Mouse (Mus musculus) cerebellum, adult 9-11 months (tissue): ENCODE data around the gene Gm10184.
"Not testable (repeated sequence)": the region's sequence is repeated elsewhere in the genome, so short reads cannot be mapped to it uniquely, and the experiment has no call there.

ENCODE experiments used
- DNase-seq: peaks from one replicate; pipeline ENCODE4 v3.0.0; 2022

The Gm10184 gene

DNA sequence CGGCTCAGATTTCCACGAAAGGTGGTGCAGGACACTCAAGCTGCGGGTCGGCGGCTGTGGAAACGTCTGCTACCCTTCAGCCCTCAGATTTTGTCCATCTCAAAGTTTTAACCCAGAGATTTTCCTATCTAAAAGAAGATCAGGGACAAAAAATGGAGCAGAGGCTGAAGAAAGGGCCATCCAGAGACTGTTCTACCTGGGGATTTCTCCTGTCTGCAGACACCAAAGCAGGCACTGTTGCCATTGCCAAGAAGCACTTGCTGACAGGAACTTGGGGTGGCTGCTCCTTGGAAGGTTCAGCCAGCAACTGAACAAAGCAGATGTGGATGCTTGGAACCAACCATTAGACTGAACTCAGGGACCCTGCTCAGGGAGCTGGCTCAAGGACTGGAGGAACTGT, at the start of gene Gm10184:
Gm10184 (minus strand) TSS at position 101 of the 400 bp plus-strand sequence.
- no peak for DNase-seq

DNA sequence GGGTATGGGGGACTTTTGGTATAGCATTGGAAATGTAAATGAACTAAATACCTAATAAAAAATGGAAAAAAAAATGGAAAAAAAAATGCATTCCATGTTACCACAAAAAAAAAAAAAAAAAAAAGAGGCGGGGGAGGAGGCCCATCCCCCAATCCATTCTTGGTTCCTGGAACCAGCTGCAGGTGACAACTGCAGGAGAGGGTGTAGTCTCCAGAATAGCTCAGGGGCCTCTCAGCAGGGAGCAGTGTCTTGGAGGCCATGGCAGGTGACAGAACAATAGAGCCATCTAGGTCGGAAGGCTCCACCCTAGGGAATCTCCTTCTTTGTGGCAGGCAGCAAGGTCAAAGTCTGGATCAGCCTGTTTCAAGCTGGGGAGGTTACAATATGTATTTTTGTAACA, 23.7 kb upstream of the Gm10184 start:
- no peak for DNase-seq

DNA sequence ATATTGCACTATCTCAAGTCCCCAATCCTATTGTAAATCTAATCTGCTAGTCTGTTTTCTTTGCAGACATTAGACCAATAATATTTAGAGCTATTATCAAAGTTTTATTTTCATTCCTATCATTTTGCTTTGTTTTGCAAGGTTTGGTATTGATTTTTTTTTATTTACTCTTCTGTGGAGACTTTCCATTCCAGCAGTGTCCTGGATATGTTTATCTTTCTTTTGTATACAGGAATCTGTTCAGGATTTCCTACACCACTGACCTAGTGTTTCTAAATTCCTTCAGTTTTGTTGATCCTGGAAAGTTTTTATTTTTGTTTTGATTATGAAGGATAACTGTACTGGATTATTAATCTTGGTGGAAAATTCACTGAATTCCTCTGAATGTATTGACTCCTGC, 2.6 kb downstream of the Gm10184 start:
- no peak for DNase-seq

DNA sequence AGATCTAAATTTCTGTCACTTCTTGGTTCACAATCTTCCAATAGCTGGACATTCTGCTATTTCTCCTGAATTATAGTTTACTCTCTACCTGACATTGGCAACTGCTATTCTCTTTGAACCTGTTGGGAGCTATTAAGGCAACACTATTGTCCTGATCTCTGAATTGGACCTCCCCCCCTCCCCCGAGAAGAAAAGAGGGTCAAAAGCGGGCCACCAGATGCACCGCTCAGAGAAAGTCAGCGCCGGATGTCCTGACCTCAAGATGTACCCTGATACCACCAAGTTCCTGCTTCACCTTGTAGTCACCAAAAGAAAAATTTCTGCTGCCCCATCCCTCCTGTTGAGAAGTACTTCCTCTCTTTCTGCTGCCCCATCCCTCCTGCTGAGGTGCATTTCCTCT, 5.5 kb downstream of the Gm10184 start:
- not testable (repeated sequence) for DNase-seq

DNA sequence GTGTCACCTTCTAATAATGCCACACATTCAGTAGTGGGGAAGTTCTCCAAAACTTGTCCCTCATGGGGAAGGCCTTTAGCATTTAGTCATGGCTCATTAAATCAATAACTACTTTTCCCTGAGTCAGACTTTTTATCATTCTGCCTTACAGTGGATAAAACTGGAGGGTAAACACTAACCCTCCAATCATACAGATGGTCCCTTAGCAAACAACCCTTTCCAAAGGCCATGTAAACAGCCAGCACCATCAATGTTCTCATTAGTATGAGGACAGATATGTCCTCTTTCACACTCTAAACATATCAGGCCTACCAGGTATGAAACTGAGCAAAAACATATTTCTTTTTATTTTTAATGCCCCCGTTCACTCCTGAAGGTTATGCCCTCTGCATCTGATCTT, 7.5 kb downstream of the Gm10184 start:
- DNase-seq, result no peak

DNA sequence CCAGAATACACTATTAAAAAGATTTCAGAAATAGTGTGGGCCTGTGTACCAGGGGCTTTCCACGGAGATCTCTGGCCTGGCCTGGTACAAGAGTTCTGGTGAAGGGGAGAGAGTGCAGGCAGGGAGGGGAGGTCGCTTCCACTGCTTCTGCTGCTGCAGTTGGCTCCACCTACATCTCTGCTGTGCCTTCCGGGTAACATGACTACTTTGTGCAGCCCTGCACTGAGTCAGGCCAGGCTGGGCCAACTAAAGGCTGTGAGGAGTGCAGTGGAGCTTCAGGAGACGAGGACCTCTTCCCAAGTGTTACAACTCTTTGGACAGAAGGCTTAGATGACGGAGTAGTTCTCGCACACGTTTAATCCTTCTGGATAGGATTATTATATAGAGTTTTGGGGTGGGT, 9.6 kb downstream of the Gm10184 start:
- no peak for DNase-seq

DNA sequence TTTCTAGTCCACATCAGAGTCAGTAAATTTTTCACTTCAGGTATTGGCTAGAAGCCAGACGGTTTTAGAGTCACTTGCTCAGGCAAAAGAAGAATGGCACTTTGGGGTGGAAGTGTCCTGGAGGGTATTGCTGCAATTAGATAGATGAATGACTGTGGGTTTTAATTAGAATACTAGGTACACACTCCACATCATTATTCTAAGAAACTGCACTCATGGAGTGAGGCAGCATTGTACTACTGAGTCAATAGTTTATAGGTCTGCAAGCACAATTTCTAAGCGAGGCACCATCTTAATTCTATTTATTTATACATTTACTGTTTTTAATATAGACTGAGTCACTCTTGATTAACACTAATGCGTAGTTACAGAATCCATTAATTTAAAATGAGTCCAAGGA, 10.4 kb downstream of the Gm10184 start:
- no peak for DNase-seq

DNA sequence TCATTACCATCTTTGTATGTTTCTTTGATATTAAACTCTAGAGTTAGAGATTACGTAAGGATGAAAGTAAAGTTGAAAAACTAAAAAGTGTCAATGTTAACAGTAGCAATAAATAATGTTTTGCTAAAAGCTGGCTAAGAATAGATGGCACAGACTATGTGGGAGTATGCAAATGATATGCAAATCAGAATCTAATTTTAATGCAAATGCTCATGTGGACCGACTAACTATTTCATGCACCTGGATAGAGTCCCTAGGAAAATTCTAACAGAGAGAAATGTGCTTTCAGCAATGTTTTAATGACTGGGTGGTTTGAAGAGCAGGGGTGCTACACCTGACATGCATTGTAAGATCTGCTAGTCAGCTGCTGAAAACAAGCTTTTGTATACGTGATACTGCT, 45.3 kb downstream of the Gm10184 start:
- DNase-seq, result no peak
